Mouse (Mus musculus): ENCODE data around the gene Usp50. TPM values are rescaled to one million over a fixed set of nuclear protein-coding genes. Genes with fewer than 3 reads are reported as not detected.
A peak's percentile ranks its signal among the peaks of the same experiment; 100 is the strongest.

Usp50 gene
- total RNA-seq, 2 experiments from 2014 or later, result 0.41 to 1.3 TPM

GRCm38 (mm10) chr2:126668621-126669252, 114.5 kb downstream of the Usp50 start:
- DNase-seq (ENCODE audit: low spot score in 2 of 2), result no peak

- no peak for DNase-seq (ENCODE audit: low spot score in 2 of 2)
Measured at GRCm38 (mm10) chr2:126665984-126666383, 117.3 kb downstream of the Usp50 start.

- DNase-seq (ENCODE audit: low spot score in 2 of 2), result peak in 1 of 2 experiments; percentile 49
Measured at GRCm38 (mm10) chr2:126663481-126663880, 119.8 kb downstream of the Usp50 start.

Other genes starting within 250 kb of the Usp50 start
- gene Slc27a2, start 231.1 kb downstream of the Usp50 start, total RNA-seq (2021), result 10 to 100 TPM in 1 of 2 experiments, 1 to 10 TPM in 1; 9.4 to 10.1 TPM
- 1 to 10 TPM; 1.4 to 2.7 TPM for gene Hdc, start 164.2 kb downstream of the Usp50 start, total RNA-seq (2021)
- gene Gabpb1, start 107.1 kb downstream of the Usp50 start, total RNA-seq (2021), result 10 to 100 TPM; 20.1 to 20.2 TPM
- gene Usp8, start 76.1 kb downstream of the Usp50 start, total RNA-seq (2021), result 10 to 100 TPM; 43.2 to 44.1 TPM
- gene Trpm7, start 92.8 kb upstream of the Usp50 start, total RNA-seq (2021), result 10 to 100 TPM; 39.2 to 40.1 TPM
- gene Sppl2a, start 149.8 kb upstream of the Usp50 start, total RNA-seq (2021), result 10 to 100 TPM; 31.6 to 32.7 TPM
- gene Ap4e1, start 225.2 kb upstream of the Usp50 start, total RNA-seq (2021), result 10 to 100 TPM; 12.1 to 14.3 TPM

Measured in layer of hippocampus, postnatal 14 days (tissue).